Mouse (Mus musculus) urinary bladder, postnatal 4 days (tissue): ENCODE measurements around the gene Krtap21-1.

Source experiments
- DNase-seq, 2 experiments: peaks; one replicate each; pipeline ENCODE4 v3.0.0; 2021 to 2022; ENCODE audit warnings: low spot score in 2 of 2

Krtap21-1 gene

DNA sequence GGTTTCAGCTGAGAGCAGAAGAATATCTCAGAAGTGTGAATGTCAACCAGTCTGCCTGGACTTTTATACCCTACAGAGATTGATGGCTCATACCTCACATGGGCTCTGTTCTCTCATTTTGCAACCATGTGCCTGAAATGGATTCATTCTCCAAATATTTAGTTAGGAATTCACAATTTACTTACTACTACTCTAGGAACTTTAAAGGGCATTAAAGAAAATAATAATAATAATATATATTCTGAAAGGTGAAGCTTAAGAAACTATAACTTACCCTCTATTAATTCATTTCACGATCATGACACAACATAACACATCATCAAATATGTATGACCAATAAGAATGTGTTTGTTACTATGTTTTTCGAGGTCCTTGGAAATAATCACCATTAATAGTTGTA is at the start of gene Krtap21-1:
Gene Krtap21-1 (minus strand): TSS at position 101 of the 400 bp plus-strand sequence.
- no peak for DNase-seq

DNA sequence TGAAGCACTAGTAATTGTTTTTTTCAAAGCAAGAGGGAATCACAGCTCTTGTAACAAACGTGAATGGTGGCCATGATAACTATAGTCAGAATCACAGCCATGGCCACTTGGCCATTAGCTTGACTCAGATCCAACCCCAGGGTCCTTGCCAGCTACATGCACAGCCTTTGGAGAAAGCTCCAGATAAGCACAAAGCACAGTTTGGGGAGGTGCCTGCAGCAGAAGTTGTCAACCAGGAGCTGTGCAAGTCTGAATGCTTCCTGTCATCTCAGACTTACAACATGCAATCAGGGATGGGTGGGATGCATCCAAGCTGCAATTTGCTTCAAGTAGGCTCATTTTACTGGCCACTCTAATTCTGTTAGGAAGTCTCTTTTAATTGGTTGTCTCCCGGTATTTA is 25.9 kb upstream of the Krtap21-1 start:
- no peak for DNase-seq

DNA sequence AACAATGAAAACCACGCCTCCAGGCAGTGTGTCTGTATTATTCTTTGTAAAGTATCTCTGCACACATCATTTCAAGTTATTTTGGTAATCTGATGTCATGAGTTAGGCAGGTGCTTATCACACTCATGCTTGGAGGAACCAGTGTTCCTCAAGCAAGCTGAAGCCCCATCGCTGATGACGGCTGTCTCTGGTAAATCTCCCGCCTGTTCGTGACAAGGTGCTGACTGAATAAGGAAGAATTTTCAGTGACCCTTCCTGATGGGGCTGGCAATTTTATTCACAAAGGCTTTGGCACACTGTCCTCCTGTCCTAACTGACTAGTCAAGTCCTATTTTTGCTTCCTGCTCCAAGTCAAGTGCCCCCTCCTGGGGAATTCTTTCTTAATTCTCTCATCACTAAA is 21.6 kb upstream of the Krtap21-1 start:
- DNase-seq, result no peak

DNA sequence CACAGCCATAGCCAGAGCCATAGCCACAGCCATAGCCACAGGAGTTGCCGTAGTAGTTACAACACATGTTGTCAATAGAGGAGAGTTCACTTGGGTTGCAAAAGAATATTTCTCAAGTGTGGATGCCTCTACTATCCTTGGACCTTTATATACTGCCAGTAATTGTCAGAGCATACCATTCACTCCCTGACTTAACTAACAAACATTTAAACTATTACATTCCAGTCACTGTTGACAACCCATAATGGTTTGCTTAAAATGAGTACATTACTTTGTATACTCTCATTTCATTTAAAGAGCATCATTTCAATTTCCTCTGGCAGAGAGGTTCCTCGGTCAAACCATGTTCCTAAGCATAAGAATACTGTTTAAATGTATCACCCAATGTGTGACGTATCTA is 16.3 kb upstream of the Krtap21-1 start, which contains the start of gene Krtap6-2:
Gene Krtap6-2 (minus strand): TSS at position 101 of the 400 bp plus-strand sequence.
- no peak for DNase-seq

DNA sequence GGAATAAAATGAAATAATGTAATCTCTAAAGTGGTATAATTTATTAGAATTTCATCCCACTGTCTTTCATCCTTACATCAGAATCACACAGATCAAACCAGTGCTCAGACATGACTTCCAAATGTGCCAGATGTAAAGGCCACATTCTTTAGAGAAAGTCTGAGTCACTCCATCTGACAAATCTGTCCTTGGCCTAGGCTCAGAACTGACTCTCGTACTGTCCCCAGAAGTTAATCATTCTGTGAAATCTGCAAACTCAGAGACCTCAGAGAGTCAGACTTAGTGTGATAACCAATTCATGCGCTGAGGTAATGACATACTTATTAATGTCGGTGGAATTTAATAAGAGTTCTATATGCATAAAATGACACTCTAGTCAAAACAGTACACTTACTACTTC is 12.6 kb upstream of the Krtap21-1 start:
- DNase-seq, result no peak

DNA sequence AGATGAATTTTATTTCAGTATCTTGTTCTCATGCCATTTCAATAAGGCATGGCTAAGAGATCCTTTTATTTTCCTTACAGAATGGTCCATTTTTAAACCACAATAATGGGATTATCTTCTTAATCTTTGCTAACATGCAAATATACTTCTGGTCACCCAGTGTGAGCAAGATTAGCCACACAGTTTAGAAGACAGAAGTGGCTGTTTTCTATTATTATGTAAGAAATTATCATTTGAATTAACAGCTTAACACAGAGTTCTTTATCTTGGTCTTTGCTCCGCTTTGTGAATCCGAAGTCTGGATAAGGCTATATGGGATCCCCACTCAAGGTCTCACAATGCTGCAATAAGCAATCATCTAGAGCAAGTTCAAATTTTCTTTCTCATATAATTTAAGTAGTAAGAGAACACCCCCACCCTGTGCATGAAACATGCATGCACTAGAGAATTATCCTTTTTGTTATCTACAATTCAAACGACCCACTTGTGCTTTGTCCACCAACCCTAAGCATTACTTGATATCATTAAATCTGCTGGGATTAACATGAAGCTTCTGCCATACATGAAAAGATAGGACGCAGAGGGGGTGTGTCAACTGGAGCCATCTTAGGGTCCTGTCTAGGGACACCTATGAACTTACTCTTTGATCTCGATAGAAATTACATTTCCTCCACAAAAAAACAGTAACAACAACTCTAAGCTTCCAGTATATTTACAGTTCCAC is 6.8 kb upstream of the Krtap21-1 start:
- no peak for DNase-seq

DNA sequence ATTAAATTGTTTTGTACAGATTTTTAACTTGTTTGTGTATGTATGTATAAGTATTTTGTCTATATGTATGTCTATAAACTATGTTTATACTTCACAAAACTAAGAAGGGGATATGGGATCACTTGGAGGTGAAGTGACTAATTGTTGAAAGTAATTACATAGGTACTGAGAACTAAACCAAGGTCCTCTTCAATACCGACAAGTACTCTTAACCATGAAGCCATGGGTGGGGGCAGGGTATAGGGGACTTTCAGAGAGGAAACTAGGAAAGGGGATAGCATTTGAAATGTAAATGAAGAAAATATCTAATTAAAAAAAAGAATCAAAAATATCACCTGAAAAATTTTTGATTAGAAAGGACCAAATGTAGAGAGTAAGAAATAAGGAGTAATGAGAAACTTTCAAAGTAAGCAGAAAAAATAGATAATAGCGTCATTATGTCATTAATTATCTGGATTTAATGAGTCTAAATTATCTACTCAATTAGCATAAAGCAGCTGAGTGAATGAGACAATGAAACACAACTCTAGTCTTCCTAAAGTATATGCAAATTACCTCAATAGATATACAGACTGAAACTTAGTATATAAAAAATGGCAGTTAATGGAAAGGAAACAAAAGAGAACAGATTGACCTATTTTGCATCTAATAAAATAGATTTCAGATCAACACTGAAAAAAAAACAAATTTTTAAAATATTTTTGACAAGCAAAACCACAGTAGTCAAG is 30.8 kb downstream of the Krtap21-1 start:
- no peak for DNase-seq
